Mouse (Mus musculus): Measurements from ENCODE around the gene Nodal.
A peak's percentile ranks its signal among the peaks of the same experiment; 100 is the strongest.

The Nodal gene

GRCm38 (mm10) chr10:61417672-61418071 is at the start of gene Nodal:
Nodal (plus strand) TSS chr10:61417972.
- no peak for DNase-seq

- no peak for DNase-seq
Measured at GRCm38 (mm10) chr10:61369755-61370154, 48.0 kb upstream of the Nodal start.

GRCm38 (mm10) chr10:61370273-61370979 is 47.3 kb upstream of the Nodal start:
- DNase-seq: peak; percentile 13

GRCm38 (mm10) chr10:61371884-61372584 is 45.7 kb upstream of the Nodal start:
- peak; percentile 31 for DNase-seq

- DNase-seq: peak; percentile 86
Measured at GRCm38 (mm10) chr10:61372585-61372923, 45.2 kb upstream of the Nodal start.

GRCm38 (mm10) chr10:61374076-61374475 is 43.7 kb upstream of the Nodal start:
- DNase-seq: peak; percentile 21

GRCm38 (mm10) chr10:61374771-61375481 is 42.8 kb upstream of the Nodal start:
- no peak for DNase-seq

- no peak for DNase-seq
Measured at GRCm38 (mm10) chr10:61378050-61378449, 39.7 kb upstream of the Nodal start.

- no peak for DNase-seq
Measured at GRCm38 (mm10) chr10:61378698-61379097, 39.1 kb upstream of the Nodal start.

- no peak for DNase-seq
Measured at GRCm38 (mm10) chr10:61379340-61380040, 38.3 kb upstream of the Nodal start.

GRCm38 (mm10) chr10:61380186-61380585 is 37.6 kb upstream of the Nodal start:
- DNase-seq: peak; percentile 14

- peak; percentile 13 for DNase-seq
Measured at GRCm38 (mm10) chr10:61381823-61382222, 35.9 kb upstream of the Nodal start.

- peak; percentile 30 for DNase-seq
Measured at GRCm38 (mm10) chr10:61382281-61382731, 35.5 kb upstream of the Nodal start.

- DNase-seq: peak; percentile 69
Measured at GRCm38 (mm10) chr10:61383021-61383714, 34.6 kb upstream of the Nodal start, which contains the start of gene Pald1. Pald1 (minus strand) TSS chr10:61383530.

GRCm38 (mm10) chr10:61383715-61384047 is 34.1 kb upstream of the Nodal start:
- DNase-seq: no peak

GRCm38 (mm10) chr10:61385174-61385573 is 32.6 kb upstream of the Nodal start:
- no peak for DNase-seq

- DNase-seq: no peak
Measured at GRCm38 (mm10) chr10:61386284-61386683, 31.5 kb upstream of the Nodal start.

GRCm38 (mm10) chr10:61389020-61389419 is 28.8 kb upstream of the Nodal start:
- DNase-seq: no peak

GRCm38 (mm10) chr10:61390148-61390547 is 27.6 kb upstream of the Nodal start:
- DNase-seq: no peak

- DNase-seq: no peak
Measured at GRCm38 (mm10) chr10:61392584-61392983, 25.2 kb upstream of the Nodal start.

GRCm38 (mm10) chr10:61394476-61395136 is 23.2 kb upstream of the Nodal start:
- no peak for DNase-seq

- no peak for DNase-seq
Measured at GRCm38 (mm10) chr10:61398125-61398524, 19.6 kb upstream of the Nodal start.
